Mouse (Mus musculus): ENCODE data around the gene Aplp2. TPM values are rescaled to one million over a fixed set of nuclear protein-coding genes. Genes with fewer than 3 reads are reported as not detected.

Aplp2 gene
- polyA plus RNA-seq, 1 experiment from 2014 or later = 220 TPM

DNA sequence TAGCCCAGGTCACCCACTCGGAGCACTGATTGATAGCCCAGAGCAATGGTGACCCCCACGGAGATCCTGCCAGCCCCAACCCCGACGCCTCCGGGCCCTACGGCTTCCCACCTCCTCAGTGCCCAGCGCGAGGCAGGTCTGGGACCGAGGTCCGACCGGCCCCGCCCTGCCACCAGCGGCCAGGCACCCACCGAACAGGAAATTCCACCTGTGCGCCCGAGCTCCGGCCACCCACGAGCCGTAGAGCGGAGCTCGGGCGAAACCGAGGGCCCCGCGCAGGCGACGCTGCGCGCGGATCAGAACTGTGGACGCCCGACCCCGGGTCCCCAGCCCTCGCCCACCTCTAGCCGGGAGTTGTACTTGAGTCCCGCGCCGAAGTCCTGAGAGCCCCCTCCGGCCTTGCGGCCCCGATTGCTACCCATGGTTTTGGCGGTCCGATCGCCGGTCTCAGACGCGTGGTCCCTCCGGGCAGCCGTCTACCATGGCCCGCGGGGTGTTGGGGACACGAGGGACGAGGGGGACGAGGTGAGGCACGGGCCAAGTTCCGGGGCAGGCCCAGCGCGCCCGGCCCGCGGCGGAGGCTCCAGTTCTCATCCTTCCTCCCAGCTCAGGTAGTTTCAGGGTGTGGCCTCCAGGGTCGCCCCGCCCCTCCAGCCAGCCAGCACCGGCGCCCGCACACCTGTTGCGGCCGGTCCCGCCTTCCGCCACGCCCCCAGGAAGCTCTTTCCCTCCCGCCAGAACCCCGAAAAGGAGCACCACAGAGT lies 80.2 kb downstream of the Aplp2 start, which contains the start of gene St14:
Gene St14 (minus strand): TSS at position 649 of the 764 bp plus-strand sequence.
- 0 out of 2 replicates have a peak, but pooled peaks cover 6% of the 10 kb centered on the region for H3K4me1 ChIP-seq (replicated peaks; ENCODE audit: control insufficient read depth, insufficient read depth, low read length)
- peak; percentile 81 for DNase-seq (ENCODE audit: low spot score)
- H3K36me3 ChIP-seq (ENCODE audit: control insufficient read depth, insufficient read depth, low read length) = no peaks in the 10 kb centered on the region
- peak within 1 kb of the TSS; percentile 66 for H3K9ac ChIP-seq (ENCODE audit: low read length)
- peaks cover 56% of the 10 kb centered on the region for H3K27me3 ChIP-seq (replicated peaks; ENCODE audit: control insufficient read depth, insufficient read depth, low read length)
- peak within 1 kb of the TSS; percentile 52 for H3K4me3 ChIP-seq (ENCODE audit: low read depth, low read length)
- H3K4me2 ChIP-seq (ENCODE audit: low read length) = peak within 1 kb of the TSS; percentile 86
- H3K27ac ChIP-seq (ENCODE audit: low read depth) = no peak within 1 kb of the TSS
- under 1% methylated on average over 72 of the region's 74 CpGs for WGBS
- ATAC-seq (replicated peaks; ENCODE audit: low FRiP score, low TSS enrichment, low read depth) = peak; percentile 86
- H3K9me3 ChIP-seq (ENCODE audit: control insufficient read depth, low read length) = no peaks in the 10 kb centered on the region

DNA sequence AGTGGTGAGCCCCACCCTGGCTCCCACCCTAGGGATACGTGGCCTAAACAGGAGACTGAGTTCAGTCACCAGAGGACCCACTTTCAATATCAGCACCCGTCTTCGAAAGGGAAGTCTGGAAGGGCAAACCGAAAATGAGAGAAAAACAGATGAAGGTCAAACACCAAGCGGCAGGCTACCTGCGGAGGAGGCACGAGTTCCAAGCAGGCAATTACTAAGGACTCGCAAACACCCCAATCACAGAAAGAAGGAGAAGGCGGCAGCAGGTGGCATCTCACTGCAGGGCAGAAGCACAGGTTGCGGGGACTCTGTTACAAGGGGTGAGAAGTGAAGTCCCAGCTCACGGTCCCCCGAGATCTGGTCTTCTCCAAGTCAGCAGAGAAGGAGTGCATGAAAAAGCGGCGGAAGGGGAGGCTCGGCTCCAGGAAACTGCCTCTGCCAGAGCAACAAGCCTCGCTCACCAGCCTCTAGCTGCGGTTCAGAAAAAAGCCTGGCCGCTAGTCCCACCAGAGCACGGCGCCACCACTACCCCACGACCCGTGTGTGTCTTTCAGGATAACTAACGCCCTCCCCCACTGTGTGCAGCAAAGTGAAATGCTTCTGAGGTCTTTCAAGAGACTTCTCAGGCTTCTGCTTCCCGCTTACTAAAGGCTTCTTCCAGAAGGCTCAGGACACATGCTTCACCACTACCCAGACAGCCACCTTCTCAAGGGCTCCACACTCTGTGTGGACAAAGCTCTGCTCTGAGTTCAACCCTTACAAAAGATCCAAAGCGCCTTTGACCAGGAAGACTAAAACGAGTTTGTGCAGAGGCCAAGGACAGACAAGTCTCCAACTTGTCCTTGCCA lies 81.0 kb downstream of the Aplp2 start:
- no peak overlapping the region for H3K27ac ChIP-seq (ENCODE audit: low read depth)
- DNase-seq (ENCODE audit: low spot score) (peak; percentile 70), ATAC-seq (replicated peaks; ENCODE audit: low FRiP score, low TSS enrichment, low read depth) (0 out of 2 replicates have a peak, but pooled peaks have one; percentile 22)
- H3K4me3 ChIP-seq (ENCODE audit: low read depth, low read length) = peak overlapping the region; percentile 52
- H3K4me2 ChIP-seq (ENCODE audit: low read length) = peak overlapping the region; percentile 86
- H3K4me1 ChIP-seq (replicated peaks; ENCODE audit: control insufficient read depth, insufficient read depth, low read length) = 0 out of 2 replicates have a peak, but pooled peaks cover 6% of the 10 kb centered on the region
- 9% methylated on average over 26 of the region's 26 CpGs for WGBS
- no peaks in the 10 kb centered on the region for H3K9me3 ChIP-seq (ENCODE audit: control insufficient read depth, low read length)
- no peaks in the 10 kb centered on the region for H3K36me3 ChIP-seq (ENCODE audit: control insufficient read depth, insufficient read depth, low read length)
- peak overlapping the region; percentile 66 for H3K9ac ChIP-seq (ENCODE audit: low read length)
- peaks cover 56% of the 10 kb centered on the region for H3K27me3 ChIP-seq (replicated peaks; ENCODE audit: control insufficient read depth, insufficient read depth, low read length)

DNA sequence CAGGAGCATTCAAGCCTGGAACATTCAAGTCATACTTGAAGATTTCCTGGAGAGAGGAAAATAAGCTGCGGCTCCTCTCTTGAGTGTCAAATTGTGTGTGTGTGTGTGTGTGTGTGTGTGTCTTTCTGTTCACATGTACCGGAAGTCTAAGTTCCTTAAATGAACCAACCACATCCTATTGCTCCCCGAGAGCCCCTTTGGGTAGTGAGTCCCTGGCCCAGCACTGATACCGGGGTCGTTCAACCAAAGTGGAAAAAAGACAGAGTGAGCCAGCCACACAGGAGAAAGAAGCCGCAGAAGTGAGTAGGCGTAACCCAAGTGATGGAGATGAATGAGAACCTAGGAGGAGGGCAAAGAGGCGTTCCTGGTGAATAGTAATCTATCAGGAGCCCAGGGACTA lies 81.7 kb downstream of the Aplp2 start:
- DNase-seq (ENCODE audit: low spot score) (no peak), ATAC-seq (replicated peaks; ENCODE audit: low FRiP score, low TSS enrichment, low read depth) (no peak)
- Histone ChIP-seq H3K4me1 (replicated peaks; ENCODE audit: control insufficient read depth, insufficient read depth, low read length) (0 out of 2 replicates have a peak, but pooled peaks cover 6% of the 10 kb centered on the region), H3K4me3 (ENCODE audit: low read depth, low read length) (peak overlapping the region; percentile 52), H3K4me2 (ENCODE audit: low read length) (peak overlapping the region; percentile 86), H3K27me3 (replicated peaks; ENCODE audit: control insufficient read depth, insufficient read depth, low read length) (peaks cover 56% of the 10 kb centered on the region), H3K9me3 (ENCODE audit: control insufficient read depth, low read length) (no peaks in the 10 kb centered on the region), H3K27ac (ENCODE audit: low read depth) (no peak overlapping the region), H3K9ac (ENCODE audit: low read length) (no peak overlapping the region; the same call in 1 of the 2 replicates), H3K36me3 (ENCODE audit: control insufficient read depth, insufficient read depth, low read length) (no peaks in the 10 kb centered on the region)
- WGBS = 47% methylated on average over 8 of the region's 8 CpGs

DNA sequence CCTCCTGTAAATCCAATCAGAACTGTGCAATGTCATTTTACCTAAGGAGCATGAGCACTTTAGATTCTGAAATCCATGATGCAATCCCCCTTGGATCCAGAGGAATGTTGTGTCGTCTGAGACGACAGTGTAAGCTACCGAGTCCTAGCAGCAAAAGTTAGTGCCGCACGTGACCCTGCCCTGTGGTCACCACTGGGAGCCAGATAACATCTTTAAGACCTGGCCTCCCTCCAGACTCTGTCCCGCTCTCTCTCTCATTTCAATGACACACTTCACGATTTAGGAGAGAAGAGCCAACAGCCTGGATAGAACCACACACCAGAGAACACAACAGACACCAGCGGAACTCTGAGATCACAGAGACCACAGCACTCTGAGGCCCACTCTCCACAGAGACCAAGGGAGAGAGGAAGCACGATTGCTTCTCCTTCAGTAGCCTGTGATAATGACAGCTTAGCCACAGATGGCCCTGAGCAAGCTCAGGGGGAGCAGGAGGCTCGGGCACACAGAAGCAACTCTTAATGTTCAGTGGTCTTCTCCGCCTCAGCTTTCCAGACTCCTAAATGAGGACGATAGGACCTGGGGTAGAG lies 83.6 kb downstream of the Aplp2 start:
- 72% methylated on average over 12 of the region's 12 CpGs for WGBS
- H3K9me3 ChIP-seq (ENCODE audit: control insufficient read depth, low read length) = no peaks in the 10 kb centered on the region
- H3K9ac ChIP-seq (ENCODE audit: low read length) = no peak overlapping the region
- ATAC-seq (replicated peaks; ENCODE audit: low FRiP score, low TSS enrichment, low read depth) (no peak), DNase-seq (ENCODE audit: low spot score) (no peak)
- peaks cover 44% of the 10 kb centered on the region for H3K27me3 ChIP-seq (replicated peaks; ENCODE audit: control insufficient read depth, insufficient read depth, low read length)
- 0 out of 2 replicates have a peak, but pooled peaks cover 6% of the 10 kb centered on the region for H3K4me1 ChIP-seq (replicated peaks; ENCODE audit: control insufficient read depth, insufficient read depth, low read length)
- H3K4me2 ChIP-seq (ENCODE audit: low read length) = no peak overlapping the region
- H3K4me3 ChIP-seq (ENCODE audit: low read depth, low read length) = no peak overlapping the region
- no peak overlapping the region for H3K27ac ChIP-seq (ENCODE audit: low read depth)
- H3K36me3 ChIP-seq (ENCODE audit: control insufficient read depth, insufficient read depth, low read length) = no peaks in the 10 kb centered on the region

DNA sequence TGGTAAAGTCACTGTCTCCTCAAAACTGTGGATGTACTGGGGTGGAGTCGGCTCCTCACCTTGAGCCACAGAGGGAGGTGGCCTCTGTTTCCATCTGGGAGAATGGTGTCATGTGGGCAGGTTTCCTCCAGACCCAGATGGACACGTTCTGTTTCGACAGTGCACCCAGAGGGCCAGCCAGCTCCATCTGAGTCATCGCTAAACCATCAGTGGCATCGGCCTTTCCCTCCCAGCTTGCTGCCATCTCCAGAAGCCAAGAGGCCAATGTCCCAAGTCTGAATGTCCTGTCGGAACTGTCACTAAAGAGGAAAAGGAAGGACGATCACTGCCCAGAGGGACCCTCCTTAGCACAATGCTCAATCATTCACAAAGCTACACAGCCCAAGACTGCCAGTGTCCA lies 85.5 kb downstream of the Aplp2 start:
- Histone ChIP-seq H3K9me3 (ENCODE audit: control insufficient read depth, low read length) (no peaks in the 10 kb centered on the region), H3K27me3 (replicated peaks; ENCODE audit: control insufficient read depth, insufficient read depth, low read length) (peaks cover 25% of the 10 kb centered on the region), H3K4me2 (ENCODE audit: low read length) (no peak overlapping the region), H3K27ac (ENCODE audit: low read depth) (no peak overlapping the region), H3K4me1 (replicated peaks; ENCODE audit: control insufficient read depth, insufficient read depth, low read length) (no peaks in the 10 kb centered on the region), H3K36me3 (ENCODE audit: control insufficient read depth, insufficient read depth, low read length) (no peaks in the 10 kb centered on the region), H3K9ac (ENCODE audit: low read length) (no peak overlapping the region), H3K4me3 (ENCODE audit: low read depth, low read length) (no peak overlapping the region)
- DNase-seq (ENCODE audit: low spot score) (no peak), ATAC-seq (replicated peaks; ENCODE audit: low FRiP score, low TSS enrichment, low read depth) (no peak)
- 84% methylated on average over 7 of the region's 7 CpGs for WGBS

DNA sequence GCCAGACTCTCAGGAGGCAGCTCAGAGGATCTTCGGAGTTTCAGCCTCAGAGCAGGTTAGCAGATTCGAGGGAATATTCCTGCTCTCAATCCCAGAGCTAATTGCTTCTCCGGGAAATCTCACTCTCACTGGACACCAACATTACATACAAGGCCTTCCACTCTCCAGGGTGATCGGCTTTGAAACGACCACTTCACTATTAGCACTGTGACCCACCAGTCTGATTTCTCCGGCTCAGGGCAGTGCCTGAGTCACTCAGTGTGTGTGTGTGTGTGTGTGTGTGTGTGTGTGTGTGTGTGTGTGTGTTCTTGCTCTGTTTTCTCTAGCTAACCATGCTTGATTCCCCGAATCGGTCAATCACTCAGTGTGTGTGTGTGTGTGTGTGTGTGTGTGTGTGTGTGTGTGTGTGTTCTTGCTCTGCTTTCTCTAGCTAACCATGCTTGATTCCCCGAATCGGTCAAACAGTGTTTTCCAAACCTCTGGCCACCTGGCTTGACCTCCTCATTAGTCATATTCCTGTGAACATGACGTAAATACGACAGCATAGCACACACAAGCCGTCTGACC lies 89.1 kb downstream of the Aplp2 start:
- DNase-seq (ENCODE audit: low spot score) (no peak), ATAC-seq (replicated peaks; ENCODE audit: low FRiP score, low TSS enrichment, low read depth) (no peak)
- H3K4me1 ChIP-seq (replicated peaks; ENCODE audit: control insufficient read depth, insufficient read depth, low read length) = peaks cover 6% of the 10 kb centered on the region; the same call in 1 of the 2 replicates
- no peak overlapping the region for H3K4me3 ChIP-seq (ENCODE audit: low read depth, low read length)
- H3K27me3 ChIP-seq (replicated peaks; ENCODE audit: control insufficient read depth, insufficient read depth, low read length) = no peaks in the 10 kb centered on the region
- H3K9ac ChIP-seq (ENCODE audit: low read length) = no peak overlapping the region
- H3K27ac ChIP-seq (ENCODE audit: low read depth) = no peak overlapping the region
- no peak overlapping the region for H3K4me2 ChIP-seq (ENCODE audit: low read length)
- H3K36me3 ChIP-seq (ENCODE audit: control insufficient read depth, insufficient read depth, low read length) = no peaks in the 10 kb centered on the region
- no peaks in the 10 kb centered on the region for H3K9me3 ChIP-seq (ENCODE audit: control insufficient read depth, low read length)
- WGBS = 64% methylated on average over 13 of the region's 13 CpGs

DNA sequence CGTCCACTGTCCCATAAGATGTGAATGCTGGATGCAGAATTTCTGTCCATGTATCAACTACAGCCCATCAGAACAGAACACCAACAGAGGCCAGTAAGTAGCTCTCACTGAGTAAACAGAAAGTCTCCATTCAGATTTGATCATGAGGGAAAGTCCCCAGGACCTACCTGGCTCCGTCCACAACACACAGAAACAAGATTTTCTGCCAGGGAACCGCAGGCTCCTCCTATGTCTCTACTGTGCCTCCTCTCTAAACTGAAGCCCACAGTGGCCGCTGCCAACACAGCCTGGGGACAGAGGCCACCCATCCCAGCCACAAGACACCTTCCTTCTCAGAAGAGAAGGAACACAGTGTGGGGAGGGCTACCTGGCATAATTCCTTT lies 91.1 kb downstream of the Aplp2 start:
- Histone ChIP-seq H3K4me1 (replicated peaks; ENCODE audit: control insufficient read depth, insufficient read depth, low read length) (peaks cover 6% of the 10 kb centered on the region; the same call in 1 of the 2 replicates), H3K27ac (ENCODE audit: low read depth) (no peak overlapping the region), H3K9me3 (ENCODE audit: control insufficient read depth, low read length) (no peaks in the 10 kb centered on the region), H3K36me3 (ENCODE audit: control insufficient read depth, insufficient read depth, low read length) (no peaks in the 10 kb centered on the region), H3K9ac (ENCODE audit: low read length) (no peak overlapping the region), H3K27me3 (replicated peaks; ENCODE audit: control insufficient read depth, insufficient read depth, low read length) (no peaks in the 10 kb centered on the region), H3K4me3 (ENCODE audit: low read depth, low read length) (no peak overlapping the region), H3K4me2 (ENCODE audit: low read length) (no peak overlapping the region)
- DNase-seq (ENCODE audit: low spot score) = no peak
- no peak for ATAC-seq (replicated peaks; ENCODE audit: low FRiP score, low TSS enrichment, low read depth)
- WGBS = 40% methylated on average over 4 of the region's 4 CpGs

DNA sequence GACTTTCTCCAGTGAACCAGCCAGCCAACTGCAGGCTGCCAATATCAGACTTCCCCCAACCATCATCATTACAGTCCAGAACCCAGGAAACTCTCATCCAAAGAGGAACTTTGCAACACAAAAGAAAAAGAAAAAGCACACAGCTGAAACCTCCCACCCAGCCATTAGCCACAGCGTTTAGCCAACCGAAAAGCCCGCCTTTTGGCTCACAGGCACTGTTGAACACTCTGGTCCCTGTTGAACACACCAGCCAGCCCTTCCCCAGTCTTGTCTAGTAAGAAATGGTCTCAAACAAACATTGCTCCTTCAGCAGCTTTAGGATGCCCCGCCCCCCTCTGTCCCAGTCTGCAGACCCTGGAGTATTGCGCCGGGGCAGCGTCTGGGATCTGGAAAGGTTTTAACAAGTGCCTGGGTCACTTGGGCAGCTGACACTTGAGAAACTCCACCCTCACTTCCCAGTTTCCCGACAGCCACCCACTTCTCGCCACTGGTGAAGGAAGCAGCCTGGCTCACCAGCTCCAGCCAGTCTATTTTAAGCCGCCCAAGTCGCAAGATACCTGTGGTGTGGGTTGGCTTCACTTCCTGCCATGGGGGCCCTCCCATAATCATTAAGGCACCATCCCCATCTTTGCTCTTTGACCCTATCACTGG lies 91.6 kb downstream of the Aplp2 start:
- H3K9ac ChIP-seq (ENCODE audit: low read length) = no peak overlapping the region
- no peak for ATAC-seq (replicated peaks; ENCODE audit: low FRiP score, low TSS enrichment, low read depth)
- H3K27me3 ChIP-seq (replicated peaks; ENCODE audit: control insufficient read depth, insufficient read depth, low read length) = no peaks in the 10 kb centered on the region
- WGBS = 37% methylated on average over 11 of the region's 11 CpGs
- no peak overlapping the region for H3K27ac ChIP-seq (ENCODE audit: low read depth)
- H3K4me2 ChIP-seq (ENCODE audit: low read length) = no peak overlapping the region
- H3K36me3 ChIP-seq (ENCODE audit: control insufficient read depth, insufficient read depth, low read length) = no peaks in the 10 kb centered on the region
- no peak overlapping the region for H3K4me3 ChIP-seq (ENCODE audit: low read depth, low read length)
- H3K9me3 ChIP-seq (ENCODE audit: control insufficient read depth, low read length) = no peaks in the 10 kb centered on the region
- no peak for DNase-seq (ENCODE audit: low spot score)
- peaks cover 6% of the 10 kb centered on the region; the same call in 1 of the 2 replicates for H3K4me1 ChIP-seq (replicated peaks; ENCODE audit: control insufficient read depth, insufficient read depth, low read length)

All from intestine, embryonic 14.5 days (tissue).